Mouse (Mus musculus) adrenal gland, postnatal 0 days (tissue): ENCODE results near the gene Gm15093. TPM values are rescaled to one million over a fixed set of nuclear protein-coding genes. Genes with fewer than 3 reads are reported as not detected.

Experiments
- polyA plus RNA-seq: library from polyadenylated mRNA; unstranded; fragments of >200 nt; fragmentation: Nextera tagmentation; extraction: Ambion mirVana; gene quantifications from 2 replicates; pipeline ENCODE4 v1.2.1, GENCODE M21; 2015

Gene Gm15093
- not detected in 2 replicates for polyA plus RNA-seq

GRCm38 (mm10) chrX:149272077-149272476 is at the start of gene Gm15093:
Gm15093 (plus strand) TSS chrX:149272377.

Other genes with a start within 250 kb of the Gm15093 start
- gene Ott, start 198.1 kb upstream of the Gm15093 start, polyA plus RNA-seq = not detected in 2 replicates
- not detected in 2 replicates for gene Gm15085, start 175.2 kb downstream of the Gm15093 start, polyA plus RNA-seq